Mouse (Mus musculus) liver, embryonic 16.5 days (tissue): Measurements from ENCODE around the gene Ids. TPM values are rescaled to one million over a fixed set of nuclear protein-coding genes. Genes with fewer than 3 reads are reported as not detected.
"Not testable (repeated sequence)": the region's sequence is repeated elsewhere in the genome, so short reads cannot be mapped to it uniquely, and the experiment has no call there.

Source experiments
- ATAC-seq: fragments of 200-750 bp; cut with Nextera tagmentation; 2 replicates; pipeline ENCODE4 v1.8.0; 2017; ENCODE audit warnings: low read depth, mild to moderate bottlenecking, moderate number of reproducible peaks, moderate library complexity
- H3K27ac ChIP-seq: fragments of 300-500 bp; sonication (generic); 2 replicates; pipeline ENCODE4 v1.5.1; 2014; ENCODE audit warnings: mild to moderate bottlenecking, low read length
- H3K27me3 ChIP-seq: fragments of 300-500 bp; sonication (generic); 2 replicates; pipeline ENCODE4 v1.6.1; 2014; ENCODE audit warnings: low read depth, low read length, mixed read lengths; ENCODE audit not compliant: control insufficient read depth, insufficient read depth
- H3K36me3 ChIP-seq: fragments of 300-500 bp; sonication (generic); 2 replicates; pipeline ENCODE4 v1.6.1; 2014; ENCODE audit warnings: mild to moderate bottlenecking; ENCODE audit not compliant: control insufficient read depth, insufficient read depth
- H3K4me1 ChIP-seq: fragments of 300-500 bp; sonication (generic); 2 replicates; pipeline ENCODE4 v1.6.1; 2014; ENCODE audit warnings: low read depth, low read length, mixed read lengths; ENCODE audit not compliant: control insufficient read depth
- H3K4me2 ChIP-seq: fragments of 300-500 bp; sonication (generic); 2 replicates; pipeline ENCODE4 v1.6.1; 2014; ENCODE audit warnings: low read depth, low read length, mixed read lengths
- H3K4me3 ChIP-seq: fragments of 300-500 bp; sonication (generic); 2 replicates; pipeline ENCODE4 v1.5.1; 2014; ENCODE audit warnings: low read depth, mild to moderate bottlenecking, low read length
- H3K9ac ChIP-seq: fragments of 300-500 bp; sonication (generic); 2 replicates; pipeline ENCODE4 v1.6.1; 2014; ENCODE audit warnings: low read depth, low read length
- H3K9me3 ChIP-seq: fragments of 300-500 bp; sonication (generic); replicated peaks from 2 replicates; pipeline ENCODE4 v1.6.1; 2016; ENCODE audit warnings: low read length; ENCODE audit not compliant: control insufficient read depth
- WGBS: fragments of 180-500 bp; shearing (Covaris S2); extraction: QIAGEN DNeasy Blood & Tissue Kit; methylation state at CpG from one replicate; pipeline ENCODE4 v1.1.7; 2014; ENCODE audit not compliant: insufficient replicate concordance; 5-methylcytosine and 5-hydroxymethylcytosine counted together
- polyA plus RNA-seq: library from polyadenylated mRNA; unstranded; fragments of >200 nt; fragmentation: Nextera tagmentation; extraction: Ambion mirVana; gene quantifications from 2 replicates; pipeline ENCODE4 v1.2.1, GENCODE M21; 2015

Gene Ids
- polyA plus RNA-seq: 0.46 and 0.53 TPM in 2 replicates

GRCm38 (mm10) chrX:70364661-70365613 is at the start of gene Ids:
Gene Ids, minus strand, starts transcription at chrX:70365084.
- Histone ChIP-seq H3K9me3 (no peaks in the 10 kb centered on the region), H3K9ac (peak within 1 kb of the TSS; percentile 54), H3K27ac (no peak within 1 kb of the TSS), H3K36me3 (no peaks in the 10 kb centered on the region), H3K4me3 (peak within 1 kb of the TSS; percentile 59), H3K4me2 (peak within 1 kb of the TSS; percentile 49), H3K27me3 (no peaks in the 10 kb centered on the region), H3K4me1 (no peaks in the 10 kb centered on the region)
- WGBS: 14% methylated on average over 39 of the region's 45 CpGs
- peak; percentile 94 for ATAC-seq

- H3K27ac ChIP-seq, H3K4me3 ChIP-seq, H3K27me3 ChIP-seq, H3K36me3 ChIP-seq, H3K4me2 ChIP-seq, H3K4me1 ChIP-seq, ATAC-seq, H3K9ac ChIP-seq, H3K9me3 ChIP-seq: not testable (repeated sequence)
Measured at GRCm38 (mm10) chrX:70392636-70393035, 27.8 kb upstream of the Ids start.

GRCm38 (mm10) chrX:70385962-70386351 is 21.1 kb upstream of the Ids start:
- peak overlapping the region; percentile 53 for H3K9ac ChIP-seq
- H3K36me3 ChIP-seq: no peaks in the 10 kb centered on the region
- H3K4me1 ChIP-seq: no peaks in the 10 kb centered on the region; the same call in 1 of the 2 replicates
- peak; percentile 50 for ATAC-seq
- H3K27me3 ChIP-seq: no peaks in the 10 kb centered on the region
- H3K9me3 ChIP-seq: no peaks in the 10 kb centered on the region
- 16% methylated on average over 11 of the region's 11 CpGs for WGBS
- peak overlapping the region; percentile 68 for H3K4me3 ChIP-seq
- peak overlapping the region; percentile 59 for H3K4me2 ChIP-seq
- H3K27ac ChIP-seq: peak overlapping the region; percentile 75

GRCm38 (mm10) chrX:70385276-70385961 is 20.5 kb upstream of the Ids start, which contains the start of gene 1110012L19Rik:
Gene 1110012L19Rik, plus strand, starts transcription at chrX:70385877.
- Histone ChIP-seq H3K9ac (peak within 1 kb of the TSS; percentile 53), H3K27me3 (no peaks in the 10 kb centered on the region), H3K4me1 (no peaks in the 10 kb centered on the region; the same call in 1 of the 2 replicates), H3K4me3 (peak within 1 kb of the TSS; percentile 68), H3K9me3 (no peaks in the 10 kb centered on the region), H3K27ac (peak within 1 kb of the TSS; percentile 75), H3K4me2 (peak within 1 kb of the TSS; percentile 59), H3K36me3 (no peaks in the 10 kb centered on the region)
- peak; percentile 91 for ATAC-seq
- WGBS: 14% methylated on average over 22 of the region's 22 CpGs

GRCm38 (mm10) chrX:70384917-70385275 is 20.0 kb upstream of the Ids start:
- Histone ChIP-seq H3K4me3 (peak overlapping the region; percentile 68), H3K9me3 (no peaks in the 10 kb centered on the region), H3K27me3 (no peaks in the 10 kb centered on the region), H3K4me2 (peak overlapping the region; percentile 55), H3K36me3 (no peaks in the 10 kb centered on the region), H3K4me1 (no peaks in the 10 kb centered on the region; the same call in 1 of the 2 replicates), H3K9ac (no peak overlapping the region; the same call in 1 of the 2 replicates), H3K27ac (no peak overlapping the region; the same call in 1 of the 2 replicates)
- 49% methylated on average over 3 of the region's 3 CpGs for WGBS
- ATAC-seq: no peak

GRCm38 (mm10) chrX:70374469-70375110 is 9.7 kb upstream of the Ids start:
- ATAC-seq, H3K4me1 ChIP-seq, H3K4me2 ChIP-seq, H3K27ac ChIP-seq, H3K36me3 ChIP-seq, H3K4me3 ChIP-seq, H3K9me3 ChIP-seq, H3K9ac ChIP-seq, H3K27me3 ChIP-seq: not testable (repeated sequence)
- 47% methylated on average over 4 of the region's 6 CpGs for WGBS

GRCm38 (mm10) chrX:70369758-70370157 is 4.9 kb upstream of the Ids start:
- H3K9me3 ChIP-seq, H3K4me1 ChIP-seq, H3K27me3 ChIP-seq, H3K9ac ChIP-seq, H3K4me2 ChIP-seq, ATAC-seq, H3K4me3 ChIP-seq, H3K27ac ChIP-seq, H3K36me3 ChIP-seq: not testable (repeated sequence)
- 14% methylated on average over 1 of the region's 6 CpGs for WGBS

GRCm38 (mm10) chrX:70364202-70364601 is 682 bp downstream of the Ids start:
- ATAC-seq: no peak
- H3K4me2 ChIP-seq: peak overlapping the region; percentile 49
- no peaks in the 10 kb centered on the region for H3K9me3 ChIP-seq
- peak overlapping the region; percentile 59 for H3K4me3 ChIP-seq
- WGBS: 70% methylated on average over 1 of the region's 1 CpGs
- no peaks in the 10 kb centered on the region for H3K4me1 ChIP-seq
- H3K9ac ChIP-seq: no peak overlapping the region; the same call in 1 of the 2 replicates
- no peaks in the 10 kb centered on the region for H3K36me3 ChIP-seq
- no peaks in the 10 kb centered on the region for H3K27me3 ChIP-seq
- no peak overlapping the region for H3K27ac ChIP-seq
